Mouse (Mus musculus) adrenal gland, postnatal 14 days (tissue): ENCODE data around the gene Lrch2. TPM values are rescaled to one million over a fixed set of nuclear protein-coding genes. Genes with fewer than 3 reads are reported as not detected.
"Not testable (repeated sequence)": the region's sequence is repeated elsewhere in the genome, so short reads cannot be mapped to it uniquely, and the experiment has no call there.

Source experiments
- DNase-seq: peaks from one replicate; pipeline ENCODE4 v3.0.0; 2021; ENCODE audit warnings: mixed read lengths
- long read RNA-seq, 2 experiments: library from polyadenylated mRNA; stranded (forward); transcript quantifications; one replicate each; pipeline ENCODE4 v2.0.0; 2021
- total RNA-seq: library from RNA; stranded (reverse); gene quantifications from 2 replicates; pipeline ENCODE4 v1.2.3, GENCODE M21; 2021

The Lrch2 gene
- total RNA-seq, result 23.4 and 24.7 TPM in 2 replicates
- long read RNA-seq, experiment 1, partial matches to known transcripts, result 0 of 1 reads
- long read RNA-seq, experiment 1, other reads (novel, unspliced or antisense), result 1 of 1 reads
- long read RNA-seq, experiment 2, partial matches to known transcripts, result 2 of 3 reads
- long read RNA-seq, experiment 2, other reads (novel, unspliced or antisense), result 1 of 3 reads

GRCm38 (mm10) chrX:147553421-147554201 lies at the start of gene Lrch2:
Gene Lrch2, minus strand, starts transcription at chrX:147554081.
- DNase-seq, result peak; percentile 66

- no peak for DNase-seq
These were observed 12.7 kb downstream of the Lrch2 start for GRCm38 (mm10) chrX:147540934-147541870.

GRCm38 (mm10) chrX:147538377-147538776 lies 15.5 kb downstream of the Lrch2 start:
- DNase-seq, result no peak

- DNase-seq, result not testable (repeated sequence)
These were observed 16.8 kb downstream of the Lrch2 start for GRCm38 (mm10) chrX:147537117-147537516.

- DNase-seq, result no peak
These were observed 18.3 kb downstream of the Lrch2 start for GRCm38 (mm10) chrX:147535616-147536015.

GRCm38 (mm10) chrX:147531675-147532074 lies 22.2 kb downstream of the Lrch2 start:
- no peak for DNase-seq

GRCm38 (mm10) chrX:147527646-147528172 lies 26.2 kb downstream of the Lrch2 start:
- DNase-seq, result no peak

GRCm38 (mm10) chrX:147489551-147489950 lies 64.3 kb downstream of the Lrch2 start:
- no peak for DNase-seq

- not testable (repeated sequence) for DNase-seq
These were observed 100.3 kb downstream of the Lrch2 start, which contains the start of gene Vmn1r239-ps for GRCm38 (mm10) chrX:147453610-147454009. Gene Vmn1r239-ps, minus strand, starts transcription at chrX:147453710.

- no peak for DNase-seq
These were observed 110.5 kb downstream of the Lrch2 start for GRCm38 (mm10) chrX:147443386-147443785.

- no peak for DNase-seq
These were observed 118.5 kb downstream of the Lrch2 start for GRCm38 (mm10) chrX:147435400-147435799.

- peak; percentile 7 for DNase-seq
These were observed 124.1 kb downstream of the Lrch2 start for GRCm38 (mm10) chrX:147429753-147430152.

GRCm38 (mm10) chrX:147429129-147429528 lies 124.8 kb downstream of the Lrch2 start, which contains the start of gene Il13ra2:
Gene Il13ra2, minus strand, starts transcription at chrX:147429192.
- DNase-seq, result no peak

Other genes with a start within 250 kb of the Lrch2 start
- gene Il13ra2, start 124.9 kb downstream of the Lrch2 start, total RNA-seq, result 0.22 and 1.1 TPM in 2 replicates
- gene Vmn1r239-ps, start 100.4 kb downstream of the Lrch2 start, total RNA-seq, result not detected in 2 replicates
- not detected in 2 replicates for gene Gm15128, start 211.9 kb upstream of the Lrch2 start, total RNA-seq